Mouse (Mus musculus) kidney, adult 2 months (tissue): ENCODE data around the gene Bad. TPM values are rescaled to one million over a fixed set of nuclear protein-coding genes. Genes with fewer than 3 reads are reported as not detected.

Experiments
- DNase-seq: peaks from one replicate; pipeline ENCODE4 v3.0.0; 2021
- H3K27ac ChIP-seq: fragments of 200-500 bp; 2 replicates; pipeline ENCODE4 v1.5.1; 2012; ENCODE audit warnings: low read depth, low read length, control low read depth, inconsistent platforms; ENCODE audit not compliant: insufficient read depth
- H3K27me3 ChIP-seq: fragments of 200-500 bp; replicated peaks from 2 replicates; pipeline ENCODE4 v1.6.1; 2012; ENCODE audit warnings: mild to moderate bottlenecking, moderate library complexity, low read length, inconsistent platforms; ENCODE audit not compliant: control insufficient read depth, insufficient read depth
- H3K36me3 ChIP-seq: fragments of 200-500 bp; 2 replicates; pipeline ENCODE4 v1.6.1; 2012; ENCODE audit warnings: mild to moderate bottlenecking, moderate library complexity, low read length, inconsistent platforms; ENCODE audit not compliant: control insufficient read depth, insufficient read depth
- H3K4me1 ChIP-seq: fragments of 200-500 bp; 2 replicates; pipeline ENCODE4 v1.6.1; 2011; ENCODE audit warnings: low read length; ENCODE audit not compliant: control insufficient read depth, insufficient read depth
- H3K4me3 ChIP-seq: fragments of 200-500 bp; 2 replicates; pipeline ENCODE4 v1.5.1; 2011; ENCODE audit warnings: mild to moderate bottlenecking, low read depth, low read length, control low read depth; ENCODE audit not compliant: insufficient read depth
- CTCF ChIP-seq: fragments of 200-500 bp; conservative IDR thresholded peaks from 2 replicates; pipeline ENCODE4 v1.5.1; 2011; ENCODE audit warnings: low read depth, mild to moderate bottlenecking, control low read depth, low read length, moderate library complexity, mixed read lengths; ENCODE audit not compliant: insufficient read depth, insufficient read length
- POLR2A ChIP-seq: fragments of 200-500 bp; IDR thresholded peaks from one replicate; pipeline ENCODE4 v1.6.1; 2011; ENCODE audit warnings: low read depth, low read length, control low read depth
- WGBS: fragments of 180-500 bp; shearing (Covaris S2); methylation state at CpG from one replicate; pipeline ENCODE4 v1.1.7; 2018; 5-methylcytosine and 5-hydroxymethylcytosine counted together
- polyA plus RNA-seq: library from polyadenylated mRNA; depleted of rRNA; stranded (reverse); fragments of >200 nt; gene quantifications from 2 replicates; pipeline ENCODE4 v1.2.3, GENCODE M21; 2012

Bad gene
- polyA plus RNA-seq, 1 experiment = 75.4 TPM

DNA sequence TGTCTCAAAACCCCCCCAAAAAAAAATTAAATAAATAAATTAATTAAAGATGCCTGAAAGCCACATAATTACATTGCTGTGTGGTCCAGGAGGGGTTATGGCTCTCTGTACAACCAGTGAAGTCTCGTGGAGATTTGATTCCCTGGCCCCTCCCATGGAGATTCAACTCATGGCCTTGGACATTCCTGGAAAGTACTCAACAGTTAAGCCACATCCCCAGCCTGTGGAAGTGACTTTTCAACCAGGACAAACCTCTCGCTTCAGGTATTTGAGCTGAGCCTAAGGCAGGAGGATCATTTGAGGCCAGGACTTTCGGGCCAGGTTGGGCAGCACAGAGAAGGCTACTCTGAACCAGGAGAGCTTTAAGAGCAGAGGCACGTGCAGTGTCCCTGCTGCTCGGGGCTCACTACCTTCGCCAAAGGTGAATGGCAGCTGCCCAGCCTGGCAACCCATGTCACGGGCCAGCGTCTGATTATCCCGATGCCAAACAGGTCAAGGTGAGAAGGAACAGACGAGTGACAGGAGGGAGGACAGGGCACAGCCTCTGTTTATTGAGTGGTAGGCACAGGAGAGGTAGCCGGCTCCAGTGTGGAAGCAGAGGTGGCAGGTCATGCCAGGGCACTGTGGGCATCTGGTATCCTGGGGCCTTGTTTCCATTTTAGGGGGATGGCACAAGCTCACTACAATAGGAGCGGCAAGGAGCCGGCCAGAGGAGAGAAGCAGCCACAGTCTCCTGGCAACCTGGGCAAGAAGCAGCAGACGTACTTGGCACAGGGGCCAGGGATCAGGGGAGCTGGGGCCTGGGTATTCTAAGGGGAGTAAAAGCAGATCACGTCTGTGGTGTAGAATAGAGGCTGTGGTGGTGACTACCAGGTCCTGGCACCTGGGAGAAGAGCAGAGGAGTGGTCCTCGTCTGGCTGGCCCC is 3.9 kb upstream of the Bad start:
- peaks cover 16% of the 10 kb centered on the region; the same call in 1 of the 2 replicates for H3K4me1 ChIP-seq
- H3K4me3 ChIP-seq = no peak overlapping the region
- 50% methylated on average over 16 of the region's 16 CpGs for WGBS
- H3K27me3 ChIP-seq = no peaks in the 10 kb centered on the region
- H3K27ac ChIP-seq = peak overlapping the region; percentile 33; the same call in 1 of the 2 replicates
- TF ChIP-seq CTCF = no peak
- TF ChIP-seq POLR2A = no peak
- DNase-seq = no peak
- H3K36me3 ChIP-seq = no peaks in the 10 kb centered on the region

DNA sequence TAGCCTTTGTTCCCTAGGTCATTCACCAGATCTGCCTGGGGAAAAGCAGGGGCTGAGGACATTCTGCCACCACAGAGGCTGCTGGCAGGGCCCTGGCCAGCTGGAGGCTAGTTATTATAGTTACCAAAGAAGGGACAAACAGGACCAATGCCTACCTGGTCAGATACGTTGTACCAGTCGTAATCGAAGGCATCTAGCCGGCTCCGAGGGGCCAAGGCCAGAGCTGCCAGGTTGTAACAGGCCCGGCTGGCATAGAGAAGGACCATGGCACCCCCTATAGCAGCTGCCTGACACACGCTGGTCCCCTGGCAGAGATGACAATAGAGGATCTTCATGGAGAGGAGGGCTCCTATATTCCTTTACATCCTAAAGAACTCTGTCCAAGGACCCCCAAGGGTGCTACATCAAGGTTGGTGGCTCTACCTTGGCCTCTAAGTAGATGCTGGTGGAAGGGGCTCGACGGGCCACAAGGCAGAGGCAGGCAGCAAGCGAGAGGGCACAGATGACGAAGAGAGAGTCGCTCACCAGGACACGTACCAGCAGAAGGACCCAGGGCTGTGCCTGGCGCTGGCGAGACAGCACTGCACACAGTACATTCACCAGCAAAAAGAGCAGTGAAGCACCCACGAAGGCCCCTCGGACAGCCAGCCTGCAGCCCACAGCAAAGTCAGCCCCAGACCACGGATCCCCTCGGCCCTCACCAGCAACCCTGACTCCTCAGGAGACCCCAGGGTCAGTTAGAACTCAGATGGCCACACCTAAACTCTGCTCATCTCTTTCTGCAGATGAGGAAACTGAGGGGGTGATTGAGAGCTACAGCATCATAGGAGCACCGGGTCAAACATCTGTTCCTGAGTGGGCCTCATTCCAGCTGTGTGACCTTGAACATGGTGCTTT is 2.3 kb upstream of the Bad start:
- H3K4me3 ChIP-seq = no peak overlapping the region
- DNase-seq = no peak
- H3K27me3 ChIP-seq = no peaks in the 10 kb centered on the region
- WGBS = 89% methylated on average over 20 of the region's 20 CpGs
- no peak overlapping the region for H3K27ac ChIP-seq
- TF ChIP-seq POLR2A (no peak), CTCF (no peak)
- H3K36me3 ChIP-seq = no peaks in the 10 kb centered on the region
- peaks cover 18% of the 10 kb centered on the region; the same call in 1 of the 2 replicates for H3K4me1 ChIP-seq

DNA sequence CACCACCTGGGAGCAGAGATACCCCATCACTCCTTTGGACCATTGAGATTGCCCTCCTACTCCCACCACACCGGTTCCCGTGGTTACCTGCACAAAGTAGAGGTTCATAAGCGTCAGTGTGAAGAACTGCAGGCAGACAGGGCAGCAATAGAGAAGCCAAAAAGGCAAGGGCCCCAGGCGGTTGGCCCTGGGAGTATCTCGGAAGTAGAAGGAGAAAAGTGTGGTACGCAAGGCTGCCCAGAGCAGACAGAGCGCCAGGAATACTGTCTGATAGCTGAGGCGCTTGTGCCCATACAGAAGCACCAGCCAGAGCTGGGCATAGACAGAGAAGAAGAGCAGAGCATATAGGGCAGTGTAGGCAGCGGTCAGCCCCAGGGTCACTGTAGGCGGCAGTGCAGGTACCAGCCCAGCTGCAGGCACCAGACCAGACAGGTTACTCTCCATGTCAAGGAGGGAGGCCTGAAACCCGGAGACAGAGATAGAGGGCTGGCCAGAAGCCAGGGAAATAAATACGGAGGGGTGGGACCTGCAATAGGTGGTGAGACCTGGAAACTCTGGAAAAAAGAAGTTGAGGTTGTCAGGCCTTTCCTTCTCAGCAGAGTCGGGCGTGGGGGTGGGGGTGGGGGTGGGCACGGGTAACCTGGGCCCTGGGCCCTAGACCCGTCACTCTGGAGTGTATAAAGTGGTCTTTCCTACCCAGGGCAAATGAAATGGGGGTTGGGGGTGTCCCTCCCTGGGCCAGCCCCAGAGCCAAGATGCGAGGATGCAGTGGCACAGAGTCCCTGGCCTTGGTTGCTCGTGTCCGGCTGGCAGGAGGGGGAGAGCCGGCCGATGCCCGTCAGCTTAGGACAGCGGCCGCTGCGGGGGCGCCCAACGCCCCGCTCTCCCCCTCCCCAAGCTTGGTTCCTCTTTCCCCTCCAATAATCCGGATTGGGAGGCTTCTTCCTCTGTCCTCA is 987 bp upstream of the Bad start:
- H3K27me3 ChIP-seq = no peaks in the 10 kb centered on the region
- H3K27ac ChIP-seq = peak overlapping the region; percentile 74
- 20% methylated on average over 29 of the region's 29 CpGs for WGBS
- H3K4me1 ChIP-seq = peaks cover 18% of the 10 kb centered on the region; the same call in 1 of the 2 replicates
- no peak for TF ChIP-seq POLR2A
- TF ChIP-seq CTCF = no peak
- H3K4me3 ChIP-seq = peak overlapping the region; percentile 81
- no peaks in the 10 kb centered on the region for H3K36me3 ChIP-seq
- DNase-seq = no peak

DNA sequence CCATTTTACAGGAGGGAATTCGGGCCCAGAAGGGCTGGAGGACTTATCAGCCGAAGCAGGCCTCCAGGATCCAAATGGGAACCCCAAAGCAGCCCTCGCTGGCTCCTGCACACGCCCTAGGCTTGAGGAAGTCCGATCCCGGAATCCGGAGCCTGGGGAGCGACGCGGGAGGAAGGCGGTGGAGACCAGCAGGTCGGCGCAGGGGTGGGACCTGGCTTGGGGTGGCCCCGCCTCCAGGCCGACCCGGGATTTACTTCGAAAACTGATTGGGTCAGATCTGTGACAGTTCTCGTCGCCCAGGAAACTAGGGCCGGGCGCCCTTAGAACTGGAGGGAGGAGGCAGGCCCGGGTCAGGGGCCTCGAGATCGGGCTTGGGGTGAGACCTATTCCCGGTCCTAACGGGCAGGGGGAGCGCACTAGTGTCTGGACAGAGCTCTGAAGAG is 609 bp downstream of the Bad start, which contains the start of gene Gpr137:
Gpr137 (minus strand) TSS at position 232 of the 443 bp plus-strand sequence.
- DNase-seq = peak; percentile 99
- H3K27me3 ChIP-seq = no peaks in the 10 kb centered on the region
- H3K4me3 ChIP-seq = peak within 1 kb of the TSS; percentile 81
- TF ChIP-seq POLR2A = peak; percentile 50
- no peak for TF ChIP-seq CTCF
- H3K27ac ChIP-seq = peak within 1 kb of the TSS; percentile 84
- WGBS = under 1% methylated on average over 27 of the region's 27 CpGs
- H3K4me1 ChIP-seq = peaks cover 18% of the 10 kb centered on the region; the same call in 1 of the 2 replicates
- H3K36me3 ChIP-seq = no peaks in the 10 kb centered on the region

DNA sequence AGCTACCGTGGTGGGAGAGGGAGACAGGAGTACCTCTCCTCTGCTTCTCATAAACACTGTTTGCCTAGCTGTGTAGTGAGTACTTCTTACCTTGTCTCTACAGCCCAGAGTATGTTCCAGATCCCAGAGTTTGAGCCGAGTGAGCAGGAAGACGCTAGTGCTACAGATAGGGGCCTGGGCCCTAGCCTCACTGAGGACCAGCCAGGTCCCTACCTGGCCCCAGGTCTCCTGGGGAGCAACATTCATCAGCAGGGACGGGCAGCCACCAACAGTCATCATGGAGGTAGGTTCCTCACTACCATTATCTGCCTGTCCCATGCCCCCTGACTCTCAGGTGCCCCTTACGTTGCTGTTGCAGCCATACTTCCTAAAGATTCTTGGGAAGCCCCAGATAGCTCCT is 1.1 kb downstream of the Bad start:
- H3K36me3 ChIP-seq = no peaks in the 10 kb centered on the region
- peak overlapping the region; percentile 46 for H3K27ac ChIP-seq
- H3K4me3 ChIP-seq = peak overlapping the region; percentile 57
- no peaks in the 10 kb centered on the region for H3K27me3 ChIP-seq
- WGBS = 25% methylated on average over 5 of the region's 5 CpGs
- DNase-seq = no peak
- TF ChIP-seq POLR2A (no peak), CTCF (no peak)
- peaks cover 17% of the 10 kb centered on the region; the same call in 1 of the 2 replicates for H3K4me1 ChIP-seq

DNA sequence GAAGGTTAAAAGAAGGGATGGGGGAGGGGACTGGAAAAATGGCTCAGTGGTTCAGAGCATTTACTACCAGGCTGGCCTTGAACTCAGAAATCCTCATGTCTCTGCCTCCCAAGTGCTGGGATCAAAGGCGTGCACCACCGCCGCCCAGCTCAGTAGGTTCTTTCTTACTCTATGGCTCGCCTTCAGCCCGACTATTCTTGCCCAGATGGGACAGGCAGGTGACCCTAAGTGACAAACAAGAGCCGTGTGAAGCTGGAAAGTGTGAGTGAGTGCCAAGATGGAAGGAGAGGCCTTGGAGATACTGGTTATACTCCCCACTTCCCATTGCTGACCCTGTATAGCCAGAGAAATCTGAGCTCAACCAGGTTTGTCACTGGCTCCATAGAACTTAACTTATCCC is 2.0 kb downstream of the Bad start:
- H3K27ac ChIP-seq = no peak overlapping the region
- H3K4me3 ChIP-seq = no peak overlapping the region
- H3K4me1 ChIP-seq = peaks cover 10% of the 10 kb centered on the region; the same call in 1 of the 2 replicates
- no peaks in the 10 kb centered on the region for H3K27me3 ChIP-seq
- H3K36me3 ChIP-seq = no peaks in the 10 kb centered on the region
- no peak for TF ChIP-seq CTCF
- no peak for TF ChIP-seq POLR2A
- 94% methylated on average over 6 of the region's 6 CpGs for WGBS
- no peak for DNase-seq
